Mouse (Mus musculus) bone marrow macrophage, adult 2 months (primary cell): Measurements from ENCODE around the gene Cryl1.

Source experiments
- CTCF ChIP-seq: IDR thresholded peaks from 2 replicates; pipeline ENCODE4 v1.5.1; 2012; ENCODE audit warnings: low read depth, mild to moderate bottlenecking, low read length, moderate library complexity
- POLR2A ChIP-seq: IDR thresholded peaks from 2 replicates; pipeline ENCODE4 v1.6.1; 2012; ENCODE audit warnings: mild to moderate bottlenecking, low read depth, low read length, borderline replicate concordance

- TF ChIP-seq CTCF (no peak), POLR2A (no peak)
These were observed 151.8 kb downstream of the Cryl1 start for GRCm38 (mm10) chr14:57246575-57246974.
